Mouse (Mus musculus): ENCODE data around the gene Endog. TPM values are rescaled to one million over a fixed set of nuclear protein-coding genes. Genes with fewer than 3 reads are reported as not detected.

Endog gene
- polyA plus RNA-seq, 1 experiment from 2014 or later: 35.3 TPM

DNA sequence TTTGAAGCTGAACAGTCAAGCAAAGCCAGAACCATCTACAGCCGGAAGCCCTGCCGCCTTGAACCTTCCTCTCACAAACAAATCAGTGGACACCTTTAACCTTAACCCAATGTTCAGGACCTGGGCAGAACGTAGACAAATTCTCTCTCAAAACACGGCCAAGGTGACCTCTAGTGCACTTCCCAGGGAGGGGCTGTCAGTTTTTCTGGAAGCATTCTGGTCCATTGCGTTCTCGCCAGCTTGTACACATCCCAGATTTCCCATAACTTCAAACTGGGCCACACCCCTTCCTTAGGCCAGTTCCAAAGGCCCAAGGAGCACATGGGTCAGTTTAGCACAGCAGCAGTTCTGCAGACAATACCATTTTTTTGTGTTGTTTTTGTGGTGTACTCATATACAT is 44.2 kb downstream of the Endog start:
- no peak for DNase-seq (ENCODE audit: low spot score)
- ATAC-seq (ENCODE audit: low FRiP score, low TSS enrichment): no peak

DNA sequence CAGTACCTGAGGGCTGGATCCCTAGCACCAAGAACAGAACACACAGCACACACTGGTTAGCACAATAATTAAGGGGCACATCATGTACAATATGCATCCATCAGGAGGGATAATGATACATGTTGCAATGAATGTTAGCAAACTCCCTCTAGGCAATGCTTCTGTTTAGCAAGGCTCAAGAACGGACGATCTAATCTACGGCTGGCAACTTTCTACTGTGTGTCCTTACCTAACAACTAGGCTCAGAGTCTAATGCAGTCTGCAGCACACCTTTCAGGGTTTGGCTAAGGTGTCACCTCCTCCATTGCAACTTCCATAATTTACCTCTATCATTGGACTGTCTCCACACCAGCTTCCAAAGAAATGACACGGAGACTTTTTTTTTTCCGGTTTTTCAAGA is 45.0 kb downstream of the Endog start:
- DNase-seq (ENCODE audit: low spot score): no peak
- 90% methylated on average over 5 of the region's 5 CpGs for WGBS
- Histone ChIP-seq H3K4me2 (replicated peaks; ENCODE audit: low read depth) (no peak overlapping the region), H3K36me3 (ENCODE audit: control insufficient read depth, insufficient read depth, low read length) (no peaks in the 10 kb centered on the region), H3K4me1 (replicated peaks; ENCODE audit: control insufficient read depth, insufficient read depth) (no peaks in the 10 kb centered on the region), H3K4me3 (ENCODE audit: low read depth, low read length) (no peak overlapping the region), H3K9me3 (ENCODE audit: control insufficient read depth, low read length) (no peaks in the 10 kb centered on the region), H3K27me3 (ENCODE audit: control insufficient read depth, insufficient read depth, low read length) (no peaks in the 10 kb centered on the region), H3K9ac (ENCODE audit: low read length) (no peak overlapping the region), H3K27ac (replicated peaks) (no peak overlapping the region)
- no peak for ATAC-seq (ENCODE audit: low FRiP score, low TSS enrichment)
- TF ChIP-seq EP300 (optimal IDR thresholded peaks at IDR 0.05) (no peak), CTCF (IDR thresholded peaks at IDR 0.05; ENCODE audit: low read depth) (no peak)

More for the DNA sequence above, 44.2 kb downstream of the Endog start:
- H3K27me3 ChIP-seq (ENCODE audit: control insufficient read depth, insufficient read depth, low read length): no peaks in the 10 kb centered on the region
- H3K36me3 ChIP-seq (ENCODE audit: control insufficient read depth, insufficient read depth, low read length): no peaks in the 10 kb centered on the region
- TF ChIP-seq CTCF (IDR thresholded peaks at IDR 0.05; ENCODE audit: low read depth) (no peak), EP300 (optimal IDR thresholded peaks at IDR 0.05) (no peak)
- H3K9ac ChIP-seq (ENCODE audit: low read length): no peak overlapping the region
- H3K27ac ChIP-seq (replicated peaks): no peak overlapping the region
- no peaks in the 10 kb centered on the region for H3K4me1 ChIP-seq (replicated peaks; ENCODE audit: control insufficient read depth, insufficient read depth)
- no peaks in the 10 kb centered on the region for H3K9me3 ChIP-seq (ENCODE audit: control insufficient read depth, low read length)
- H3K4me2 ChIP-seq (replicated peaks; ENCODE audit: low read depth): no peak overlapping the region
- H3K4me3 ChIP-seq (ENCODE audit: low read depth, low read length): no peak overlapping the region
- 62% methylated on average over 6 of the region's 6 CpGs for WGBS

Other genes with a start within 250 kb of the Endog start
- 22.7 and 24.1 TPM in 2 replicates for gene Gle1, start 236.1 kb upstream of the Endog start, polyA plus RNA-seq (2015; fragmentation: Nextera tagmentation; extraction: Ambion mirVana)
- gene Sptan1, start 205.9 kb upstream of the Endog start, polyA plus RNA-seq (2015; fragmentation: Nextera tagmentation; extraction: Ambion mirVana): 44.2 and 48.3 TPM in 2 replicates
- 10.9 and 13.2 TPM in 2 replicates for gene Wdr34, start 122.6 kb upstream of the Endog start, polyA plus RNA-seq (2015; fragmentation: Nextera tagmentation; extraction: Ambion mirVana)
- gene Set, start 114.1 kb upstream of the Endog start, polyA plus RNA-seq (2015; fragmentation: Nextera tagmentation; extraction: Ambion mirVana): 202 and 206 TPM in 2 replicates
- gene Pkn3, start 93.8 kb upstream of the Endog start, polyA plus RNA-seq (2015; fragmentation: Nextera tagmentation; extraction: Ambion mirVana): 3.0 and 3.1 TPM in 2 replicates
- 27.7 and 27.8 TPM in 2 replicates for gene Zdhhc12, start 77.8 kb upstream of the Endog start, polyA plus RNA-seq (2015; fragmentation: Nextera tagmentation; extraction: Ambion mirVana)
- gene Zer1, start 46.9 kb upstream of the Endog start, polyA plus RNA-seq (2015; fragmentation: Nextera tagmentation; extraction: Ambion mirVana): 2.9 and 3.1 TPM in 2 replicates
- 3.7 and 3.9 TPM in 2 replicates for gene Tbc1d13, start 37.7 kb upstream of the Endog start, polyA plus RNA-seq (2015; fragmentation: Nextera tagmentation; extraction: Ambion mirVana)
- gene Spout1, start 7.0 kb downstream of the Endog start, polyA plus RNA-seq (2015; fragmentation: Nextera tagmentation; extraction: Ambion mirVana): 23.9 and 24.0 TPM in 2 replicates
- 81.2 and 89.3 TPM in 2 replicates for gene Kyat1, start 34.4 kb downstream of the Endog start, polyA plus RNA-seq (2015; fragmentation: Nextera tagmentation; extraction: Ambion mirVana)
- gene Lrrc8a, start 66.2 kb downstream of the Endog start, polyA plus RNA-seq (2015; fragmentation: Nextera tagmentation; extraction: Ambion mirVana): 30.3 and 31.7 TPM in 2 replicates
- gene Gm28035, start 69.1 kb downstream of the Endog start, polyA plus RNA-seq (2015; fragmentation: Nextera tagmentation; extraction: Ambion mirVana): 0.05 and 0.11 TPM in 2 replicates
- gene Phyhd1, start 94.7 kb downstream of the Endog start, polyA plus RNA-seq (2015; fragmentation: Nextera tagmentation; extraction: Ambion mirVana): 5.8 and 7.1 TPM in 2 replicates
- gene Gm28038, start 109.5 kb downstream of the Endog start, polyA plus RNA-seq (2015; fragmentation: Nextera tagmentation; extraction: Ambion mirVana): not detected in 2 replicates
- gene Dolk, start 114.8 kb downstream of the Endog start, polyA plus RNA-seq (2015; fragmentation: Nextera tagmentation; extraction: Ambion mirVana): 21.1 and 21.9 TPM in 2 replicates
- 8.5 and 9.9 TPM in 2 replicates for gene Nup188, start 114.9 kb downstream of the Endog start, polyA plus RNA-seq (2015; fragmentation: Nextera tagmentation; extraction: Ambion mirVana)
- gene Sh3glb2, start 187.8 kb downstream of the Endog start, polyA plus RNA-seq (2015; fragmentation: Nextera tagmentation; extraction: Ambion mirVana): 84.9 and 102 TPM in 2 replicates
- 16.8 and 17.8 TPM in 2 replicates for gene Miga2, start 192.7 kb downstream of the Endog start, polyA plus RNA-seq (2015; fragmentation: Nextera tagmentation; extraction: Ambion mirVana)
- gene Dolpp1, start 220.8 kb downstream of the Endog start, polyA plus RNA-seq (2015; fragmentation: Nextera tagmentation; extraction: Ambion mirVana): 29.8 and 32.9 TPM in 2 replicates
- gene Crat, start 244.3 kb downstream of the Endog start, polyA plus RNA-seq (2015; fragmentation: Nextera tagmentation; extraction: Ambion mirVana): 22.0 and 25.9 TPM in 2 replicates
- gene Ptpa, start 244.5 kb downstream of the Endog start, polyA plus RNA-seq (2015; fragmentation: Nextera tagmentation; extraction: Ambion mirVana): 76.6 and 79.6 TPM in 2 replicates